Mouse (Mus musculus) lung, postnatal 0 days (tissue): Measurements from ENCODE around the gene Ppfia3.

Experiments
- CTCF ChIP-seq: IDR thresholded peaks from 2 replicates; pipeline ENCODE4 v1.5.1; 2016; ENCODE audit warnings: antibody characterized with exemption, mild to moderate bottlenecking
- EP300 ChIP-seq: IDR thresholded peaks from 2 replicates; pipeline ENCODE4 v1.6.1; 2016; ENCODE audit warnings: antibody characterized with exemption, mild to moderate bottlenecking, control low read depth

GRCm38 (mm10) chr7:45325800-45326199, 41.0 kb downstream of the Ppfia3 start:
- TF ChIP-seq CTCF: peak; percentile 34; the same call in 1 of the 2 replicates
- TF ChIP-seq EP300: no peak
